Mouse (Mus musculus) gastrocnemius, postnatal 10 days (tissue): Measurements from ENCODE around the gene Gdf5. TPM values are rescaled to one million over a fixed set of nuclear protein-coding genes. Genes with fewer than 3 reads are reported as not detected.
"Not testable (repeated sequence)": the region's sequence is repeated elsewhere in the genome, so short reads cannot be mapped to it uniquely, and the experiment has no call there.

Experiments
- DNase-seq: peaks from one replicate; pipeline ENCODE4 v3.0.0; 2021; ENCODE audit warnings: mixed read lengths
- total RNA-seq, 2 experiments: library from RNA; stranded (reverse); gene quantifications; 2 replicates each; pipeline ENCODE4 v1.2.3; 2021

Gene Gdf5
- total RNA-seq, 2 experiments from 2014 or later = 0.14 TPM; not detected in 1

GRCm38 (mm10) chr2:155941697-155942442 is 3.3 kb downstream of the Gdf5 start:
- peak; percentile 78 for DNase-seq

- DNase-seq = no peak
These were observed 4.5 kb downstream of the Gdf5 start, which contains the start of gene Gm15557 for GRCm38 (mm10) chr2:155940681-155941080. Gene Gm15557, plus strand, starts transcription at chr2:155940728.

- DNase-seq = no peak
These were observed 5.2 kb downstream of the Gdf5 start for GRCm38 (mm10) chr2:155939897-155940529.

GRCm38 (mm10) chr2:155929531-155930442 is 15.4 kb downstream of the Gdf5 start, which contains the start of gene Uqcc1:
Gene Uqcc1, minus strand, starts transcription at chr2:155930310.
- peak; percentile 86 for DNase-seq

DNA sequence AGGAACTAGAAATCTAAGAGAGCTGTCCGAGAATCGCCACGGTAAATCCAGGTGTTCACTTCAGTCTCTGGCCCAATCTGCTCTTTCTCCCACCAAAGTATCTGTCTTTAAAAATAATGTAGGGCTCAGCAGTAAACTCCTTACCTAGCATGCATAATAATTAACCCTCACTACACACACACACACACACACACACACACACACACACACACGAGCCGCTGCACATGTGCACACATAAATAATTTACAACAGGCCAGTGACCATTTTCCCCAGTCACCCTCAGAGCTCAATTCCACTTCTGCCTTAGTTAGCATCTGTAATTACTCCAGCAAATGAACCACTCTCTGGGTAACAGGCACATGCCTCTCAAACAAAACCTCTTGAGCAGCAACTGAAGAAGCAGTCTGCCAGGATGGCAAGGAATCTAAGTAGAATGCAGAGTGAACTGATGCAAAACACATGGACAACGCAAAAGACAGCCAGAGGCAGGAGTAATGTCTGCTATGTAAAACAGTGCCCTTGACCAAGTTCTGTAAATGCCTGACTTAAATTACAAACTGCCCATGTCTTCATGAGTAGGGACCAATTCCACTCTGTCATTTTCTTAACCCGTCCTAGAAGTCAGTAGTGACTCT is 16.3 kb downstream of the Gdf5 start:
- DNase-seq = no peak

GRCm38 (mm10) chr2:155925213-155925612 is 20.0 kb downstream of the Gdf5 start:
- not testable (repeated sequence) for DNase-seq

DNA sequence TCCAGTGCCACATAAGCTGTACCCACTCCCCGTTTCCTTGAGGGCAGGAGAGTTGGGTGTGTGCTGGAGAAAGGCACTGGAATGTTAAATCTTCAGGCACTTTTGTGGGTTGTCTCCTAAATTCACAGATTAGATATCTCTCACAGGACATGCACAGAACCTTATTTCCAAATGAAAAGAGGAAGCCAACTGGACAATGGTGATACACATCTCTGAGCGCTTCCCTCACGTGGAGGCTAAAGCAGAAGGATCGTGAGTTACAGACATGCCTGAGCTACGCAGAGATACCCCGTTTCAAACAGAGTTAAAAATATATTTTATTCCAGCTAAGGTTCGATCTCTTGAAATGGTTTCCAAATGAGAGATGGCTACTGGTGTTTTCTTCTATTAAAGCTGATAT is 22.0 kb downstream of the Gdf5 start:
- DNase-seq = no peak

GRCm38 (mm10) chr2:155914684-155915083 is 30.5 kb downstream of the Gdf5 start:
- DNase-seq = no peak

DNA sequence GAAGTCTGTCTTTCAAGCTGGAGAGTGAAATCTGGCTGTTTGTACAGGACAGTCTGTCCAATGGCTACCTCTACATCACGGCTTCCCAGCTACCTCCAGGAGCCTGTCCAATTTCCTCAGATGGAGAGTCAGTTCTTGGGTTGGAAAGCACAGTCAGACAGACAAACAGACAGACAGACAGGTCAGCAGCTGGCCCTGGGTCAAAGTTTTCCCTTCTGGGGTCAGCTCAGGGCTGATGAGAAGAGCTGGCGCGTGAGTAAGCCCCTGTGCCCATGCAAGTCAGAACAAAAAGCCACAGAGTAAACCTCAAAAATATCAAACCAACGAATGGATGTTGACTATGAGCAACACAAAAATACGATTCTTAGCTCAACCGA is 41.5 kb downstream of the Gdf5 start:
- no peak for DNase-seq

- peak; percentile 46 for DNase-seq
These were observed 42.1 kb downstream of the Gdf5 start for GRCm38 (mm10) chr2:155902989-155903631.

- DNase-seq = no peak
These were observed 50.0 kb downstream of the Gdf5 start for GRCm38 (mm10) chr2:155895046-155895735.

GRCm38 (mm10) chr2:155894307-155895045 is 50.7 kb downstream of the Gdf5 start:
- DNase-seq = no peak

Other genes with a start within 250 kb of the Gdf5 start
- gene Edem2, start 215.9 kb downstream of the Gdf5 start, total RNA-seq = 1 to 10 TPM; 7.2 to 9.0 TPM
- gene Gm17581, start 209.5 kb downstream of the Gdf5 start, total RNA-seq = not detected
- 10 to 100 TPM; 11.7 to 11.9 TPM for gene Procr, start 194.2 kb downstream of the Gdf5 start, total RNA-seq
- gene Mmp24, start 170.0 kb downstream of the Gdf5 start, total RNA-seq = under 1 TPM in 1 of 2 experiments, not detected in 1; 0.11 TPM
- 10 to 100 TPM; 14.3 to 16.9 TPM for gene BC029722, start 125.9 kb downstream of the Gdf5 start, total RNA-seq
- gene Eif6, start 118.4 kb downstream of the Gdf5 start, total RNA-seq = 10 to 100 TPM; 58.0 to 63.8 TPM
- not detected for gene Fam83c, start 110.5 kb downstream of the Gdf5 start, total RNA-seq
- gene Uqcc1, start 15.1 kb downstream of the Gdf5 start, total RNA-seq = 100 to 1,000 TPM in 1 of 2 experiments, 10 to 100 TPM in 1; 92.3 to 108 TPM
- not detected for gene Gm15557, start 4.6 kb downstream of the Gdf5 start, total RNA-seq
- 10 to 100 TPM in 1 of 2 experiments, 1 to 10 TPM in 1; 7.8 to 11.7 TPM for gene Cep250, start 11.1 kb upstream of the Gdf5 start, total RNA-seq
- gene 6430550D23Rik, start 62.6 kb upstream of the Gdf5 start, total RNA-seq = under 1 TPM; 0.49 to 0.63 TPM
- gene Ergic3, start 62.7 kb upstream of the Gdf5 start, total RNA-seq = 10 to 100 TPM; 78.1 to 84.4 TPM
- not detected for gene Fer1l4, start 107.6 kb upstream of the Gdf5 start, total RNA-seq
- under 1 TPM; 0.85 to 0.86 TPM for gene Spag4, start 119.8 kb upstream of the Gdf5 start, total RNA-seq
- gene Cpne1, start 166.6 kb upstream of the Gdf5 start, total RNA-seq = 10 to 100 TPM; 14.5 to 15.1 TPM
- gene Rbm12, start 166.6 kb upstream of the Gdf5 start, total RNA-seq = 10 to 100 TPM; 13.9 to 17.9 TPM
- 10 to 100 TPM; 12.8 to 13.4 TPM for gene Gm28036, start 181.7 kb upstream of the Gdf5 start, total RNA-seq
- gene Romo1, start 198.7 kb upstream of the Gdf5 start, total RNA-seq = 100 to 1,000 TPM; 207 to 226 TPM
- gene Nfs1, start 198.8 kb upstream of the Gdf5 start, total RNA-seq = 10 to 100 TPM; 48.4 to 55.1 TPM
- gene Rbm39, start 234.9 kb upstream of the Gdf5 start, total RNA-seq = 100 to 1,000 TPM; 139 to 199 TPM